Mouse (Mus musculus) erythroblast, embryonic 14.5 days (primary cell): ENCODE results near the gene Zdhhc16. TPM values are rescaled to one million over a fixed set of nuclear protein-coding genes. Genes with fewer than 3 reads are reported as not detected.

ENCODE experiments used
- H3K27me3 ChIP-seq: 2 replicates; pipeline ENCODE4 v1.6.1; 2012; ENCODE audit warnings: inconsistent platforms; ENCODE audit not compliant: control insufficient read depth
- H3K36me3 ChIP-seq: 2 replicates; pipeline ENCODE4 v1.6.1; 2012; ENCODE audit warnings: mild to moderate bottlenecking, inconsistent platforms; ENCODE audit not compliant: control insufficient read depth
- H3K4me1 ChIP-seq: 2 replicates; pipeline ENCODE4 v1.6.1; 2012; ENCODE audit warnings: inconsistent platforms; ENCODE audit not compliant: control insufficient read depth
- H3K4me3 ChIP-seq: replicated peaks from 2 replicates; pipeline ENCODE3; 2012; ENCODE audit warnings: moderate library complexity, mild to moderate bottlenecking, inconsistent platforms
- H3K9me3 ChIP-seq: 2 replicates; pipeline ENCODE4 v1.6.1; 2012; ENCODE audit warnings: low read length, inconsistent platforms, mixed read lengths; ENCODE audit not compliant: control insufficient read depth
- GATA1 ChIP-seq: IDR thresholded peaks from 2 replicates; pipeline ENCODE4 v1.6.1; 2012; ENCODE audit warnings: low read length, inconsistent platforms, mixed read lengths
- TAL1 ChIP-seq: IDR thresholded peaks from 3 replicates; pipeline ENCODE4 v1.6.1; 2012; ENCODE audit warnings: low read length, inconsistent platforms, mixed read lengths
- polyA plus RNA-seq: library from polyadenylated mRNA; stranded (reverse); fragments of >175 nt; gene quantifications from 2 replicates; pipeline ENCODE4 v1.2.3, GENCODE M21; 2012

Zdhhc16 gene
- polyA plus RNA-seq: 3.1 and 3.2 TPM in 2 replicates

- TF ChIP-seq TAL1 (no peak), GATA1 (no peak)
- Histone ChIP-seq H3K27me3 (no peaks in the 10 kb centered on the region), H3K36me3 (peaks cover 49% of the 10 kb centered on the region), H3K4me3 (peak within 1 kb of the TSS; percentile 98), H3K4me1 (peaks cover 38% of the 10 kb centered on the region), H3K9me3 (no peaks in the 10 kb centered on the region)
These were observed at the start of gene Zdhhc16, which contains the start of gene Exosc1 for GRCm38 (mm10) chr19:41933179-41934086. Gene Zdhhc16, plus strand, starts transcription at chr19:41933480. Gene Exosc1, minus strand, starts transcription at chr19:41933423.

- TF ChIP-seq TAL1 (no peak), GATA1 (no peak)
- no peaks in the 10 kb centered on the region for H3K9me3 ChIP-seq
- H3K4me1 ChIP-seq: peaks cover 37% of the 10 kb centered on the region
- no peak overlapping the region for H3K4me3 ChIP-seq
- peaks cover 92% of the 10 kb centered on the region for H3K36me3 ChIP-seq
- no peaks in the 10 kb centered on the region for H3K27me3 ChIP-seq
These were observed 49.4 kb upstream of the Zdhhc16 start for GRCm38 (mm10) chr19:41883882-41884281.

- Histone ChIP-seq H3K4me3 (peak overlapping the region; percentile 40), H3K9me3 (no peaks in the 10 kb centered on the region), H3K36me3 (peaks cover 87% of the 10 kb centered on the region), H3K27me3 (no peaks in the 10 kb centered on the region), H3K4me1 (peaks cover 68% of the 10 kb centered on the region)
- TF ChIP-seq TAL1 (peak; percentile 76), GATA1 (peak; percentile 85)
These were observed 45.1 kb upstream of the Zdhhc16 start for GRCm38 (mm10) chr19:41888191-41888590.

GRCm38 (mm10) chr19:41894959-41895358 is 38.3 kb upstream of the Zdhhc16 start:
- peaks cover 65% of the 10 kb centered on the region for H3K4me1 ChIP-seq
- H3K4me3 ChIP-seq: peak overlapping the region; percentile 74
- H3K9me3 ChIP-seq: no peaks in the 10 kb centered on the region
- H3K27me3 ChIP-seq: no peaks in the 10 kb centered on the region
- H3K36me3 ChIP-seq: peaks cover 28% of the 10 kb centered on the region
- TF ChIP-seq GATA1 (no peak), TAL1 (no peak)

GRCm38 (mm10) chr19:41895460-41896318 is 37.6 kb upstream of the Zdhhc16 start, which contains the start of gene Rrp12:
Gene Rrp12, minus strand, starts transcription at chr19:41896173.
- Histone ChIP-seq H3K9me3 (no peaks in the 10 kb centered on the region), H3K36me3 (peaks cover 21% of the 10 kb centered on the region), H3K4me1 (peaks cover 59% of the 10 kb centered on the region), H3K27me3 (no peaks in the 10 kb centered on the region), H3K4me3 (peak within 1 kb of the TSS; percentile 74)
- TF ChIP-seq GATA1 (no peak), TAL1 (no peak)

- peaks cover 16% of the 10 kb centered on the region for H3K36me3 ChIP-seq
- TF ChIP-seq TAL1 (no peak), GATA1 (no peak)
- no peaks in the 10 kb centered on the region for H3K27me3 ChIP-seq
- H3K4me1 ChIP-seq: peaks cover 57% of the 10 kb centered on the region
- H3K9me3 ChIP-seq: no peaks in the 10 kb centered on the region
- peak overlapping the region; percentile 74 for H3K4me3 ChIP-seq
These were observed 37.0 kb upstream of the Zdhhc16 start for GRCm38 (mm10) chr19:41896319-41896711.

- TF ChIP-seq GATA1 (no peak), TAL1 (no peak)
- Histone ChIP-seq H3K36me3 (no peaks in the 10 kb centered on the region), H3K4me1 (peaks cover 51% of the 10 kb centered on the region), H3K9me3 (no peaks in the 10 kb centered on the region), H3K27me3 (no peaks in the 10 kb centered on the region), H3K4me3 (no peak overlapping the region)
These were observed 34.4 kb upstream of the Zdhhc16 start for GRCm38 (mm10) chr19:41898860-41899259.

- no peak for TF ChIP-seq TAL1
- TF ChIP-seq GATA1: no peak
- Histone ChIP-seq H3K27me3 (no peaks in the 10 kb centered on the region), H3K36me3 (no peaks in the 10 kb centered on the region), H3K4me1 (peaks cover 48% of the 10 kb centered on the region), H3K4me3 (no peak overlapping the region), H3K9me3 (no peaks in the 10 kb centered on the region)
These were observed 32.7 kb upstream of the Zdhhc16 start for GRCm38 (mm10) chr19:41900495-41901090.
